ENCODE assay signal across 33 mouse cellular contexts in genomic region chr6:31293008-31293407, GRCm38 (mm10).
DNase-seq lines count a peak whose midpoint lies in the region; ATAC-seq and TF ChIP-seq lines count a peak whose summit lies in the region.
"Had no signal": no experiment of that assay in that cellular context is flagged by ENCODE, and none has a peak within 500 bp of the region (broad histone marks: within the 10 kb centered on the region; RNA-seq: fewer than 3 reads in every experiment).

No protein-coding gene starts in this region.

- H3K4me3 ChIP-seq in lung, embryonic 14.5 days (ENCODE audit: low read depth, low read length): no peak overlapping the region
- H3K4me3 ChIP-seq: embryonic facial prominence, embryonic 12.5 days; forebrain, embryonic 10.5 days; forebrain, embryonic 15.5 days; heart, adult 2 months; heart, embryonic 13.5 days; kidney, embryonic 15.5 days; limb, embryonic 10.5 days; limb, embryonic 15.5 days; midbrain, embryonic 12.5 days had no signal

- no peaks in the 10 kb centered on the region for H3K27me3 ChIP-seq in lung, embryonic 14.5 days (ENCODE audit: insufficient read depth, low read length)
- H3K27me3 ChIP-seq: embryonic facial prominence, embryonic 12.5 days; forebrain, embryonic 15.5 days; kidney, embryonic 15.5 days; limb, embryonic 15.5 days; midbrain, embryonic 12.5 days had no signal

- peak; percentile 45; the same call in 1 of the 2 replicates for ATAC-seq in frontal cortex, adult (ENCODE audit: low TSS enrichment)
- no peak for ATAC-seq in lung, embryonic 14.5 days (ENCODE audit: insufficient read depth)
- ATAC-seq: activated CD4-positive, CD25-positive, alpha-beta regulatory T cell, adult 4 months; forebrain, embryonic 15.5 days; intestine, postnatal 0 days had no signal

- no peak overlapping the region for H3K9ac ChIP-seq in lung, embryonic 14.5 days
- H3K9ac ChIP-seq: embryonic facial prominence, embryonic 12.5 days; forebrain, embryonic 15.5 days; heart, embryonic 13.5 days; hindbrain, embryonic 14.5 days; kidney, embryonic 15.5 days; limb, embryonic 15.5 days; liver, embryonic 14.5 days; midbrain, embryonic 12.5 days had no signal

- 36% methylated on average over 7 of the region's 7 CpGs for WGBS in lung, embryonic 14.5 days

- no peak for TF ChIP-seq CTCF in lung, embryonic 14.5 days (IDR thresholded peaks at IDR 0.05; ENCODE audit: low read depth)

- H3K4me2 ChIP-seq in lung, embryonic 14.5 days: no peak overlapping the region
- H3K4me2 ChIP-seq: embryonic facial prominence, embryonic 12.5 days; forebrain, embryonic 15.5 days; heart, embryonic 13.5 days; hindbrain, embryonic 14.5 days; kidney, embryonic 15.5 days; limb, embryonic 15.5 days; midbrain, embryonic 12.5 days had no signal

- H3K27ac ChIP-seq in lung, embryonic 14.5 days (ENCODE audit: low read depth): no peak overlapping the region
- H3K27ac ChIP-seq: embryonic facial prominence, embryonic 12.5 days; forebrain, embryonic 10.5 days; forebrain, embryonic 15.5 days; heart, adult 2 months; heart, embryonic 13.5 days; hindbrain, embryonic 14.5 days; kidney, embryonic 15.5 days; limb, embryonic 10.5 days; limb, embryonic 15.5 days; liver, embryonic 14.5 days; midbrain, embryonic 12.5 days; stomach, postnatal 0 days had no signal

- DNase-seq in frontal cortex, postnatal 25 days (ENCODE audit: low spot score in 2 of 2): no peak
- peak; percentile 42 for DNase-seq in lung, embryonic 14.5 days
- DNase-seq in lung, postnatal 25 days (ENCODE audit: low spot score): no peak
- peak; percentile 43 for DNase-seq in R1 (ENCODE audit: low read depth, low spot score)
- peak; percentile 42 for DNase-seq in embryo, embryonic 11 days
- DNase-seq in cerebellum, adult 9-11 months: no peak
- no peak for DNase-seq in urinary bladder, postnatal 36 days (ENCODE audit: low spot score in 2 of 2)
- DNase-seq: adrenal gland, adult 2 months; cerebellum, adult 8-10 months; cerebellum, postnatal 36 days; gastrocnemius, postnatal 25 days; heart, adult 2 months; heart, postnatal 10 days; kidney, postnatal 36 days; lung, adult 2 months; lung, postnatal 14 days; right cerebral cortex, postnatal 4 days; thymus, adult 18-20 months; thymus, postnatal 36 days had no signal

- H3K9me3 ChIP-seq in lung, embryonic 14.5 days (ENCODE audit: low read depth, low read length): no peaks in the 10 kb centered on the region
- H3K9me3 ChIP-seq: embryonic facial prominence, embryonic 12.5 days; forebrain, embryonic 10.5 days; forebrain, embryonic 15.5 days; heart, embryonic 13.5 days; kidney, embryonic 15.5 days; limb, embryonic 10.5 days; limb, embryonic 15.5 days; midbrain, embryonic 12.5 days had no signal

- H3K4me1 ChIP-seq in lung, embryonic 14.5 days (ENCODE audit: insufficient read depth): peaks cover 4% of the 10 kb centered on the region
- H3K4me1 ChIP-seq: forebrain, embryonic 15.5 days had no signal

- H3K36me3 ChIP-seq in lung, embryonic 14.5 days (ENCODE audit: insufficient read depth): no peaks in the 10 kb centered on the region
- H3K36me3 ChIP-seq: embryonic facial prominence, embryonic 12.5 days; forebrain, embryonic 10.5 days; forebrain, embryonic 15.5 days; heart, embryonic 13.5 days; kidney, embryonic 15.5 days; limb, embryonic 10.5 days; limb, embryonic 15.5 days; midbrain, embryonic 12.5 days had no signal

Comparison
In these comparisons a context has a peak if more than half of its experiments do, and no peak if none do; other contexts are left out.
1. DNase-seq: peak in lung, embryonic 14.5 days (single experiment), R1 (single experiment) and embryo, embryonic 11 days (single experiment); none in frontal cortex, postnatal 25 days (0 of 2), lung, postnatal 25 days (single experiment), cerebellum, adult 9-11 months (single experiment) and urinary bladder, postnatal 36 days (0 of 2).